Mouse (Mus musculus): ENCODE measurements around the gene Olfr473.
"Not testable (repeated sequence)": the region's sequence is repeated elsewhere in the genome, so short reads cannot be mapped to it uniquely, and the experiment has no call there.

The Olfr473 gene

DNA sequence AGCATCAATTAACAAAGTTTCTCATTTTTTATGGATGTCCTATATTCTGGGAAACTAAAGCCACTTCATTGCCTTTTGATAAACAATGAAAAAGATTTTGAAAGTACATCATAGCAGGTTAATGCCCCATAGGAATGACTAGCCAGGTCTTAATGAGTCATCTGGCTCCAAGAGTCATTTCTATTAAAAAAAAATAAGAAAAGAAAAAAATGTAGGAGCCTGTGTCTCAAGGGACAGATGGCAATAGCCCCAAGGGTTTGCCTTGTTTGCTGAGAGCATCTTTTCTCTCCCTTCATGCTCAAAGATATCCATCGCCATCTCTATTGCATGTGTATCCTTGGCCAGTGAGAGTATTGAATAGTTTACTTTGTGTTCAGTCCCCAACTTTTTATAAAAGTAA lies at the start of gene Olfr473:
Gene Olfr473 (plus strand): TSS at position 301 of the 400 bp plus-strand sequence.
- DNase-seq: no peak

DNA sequence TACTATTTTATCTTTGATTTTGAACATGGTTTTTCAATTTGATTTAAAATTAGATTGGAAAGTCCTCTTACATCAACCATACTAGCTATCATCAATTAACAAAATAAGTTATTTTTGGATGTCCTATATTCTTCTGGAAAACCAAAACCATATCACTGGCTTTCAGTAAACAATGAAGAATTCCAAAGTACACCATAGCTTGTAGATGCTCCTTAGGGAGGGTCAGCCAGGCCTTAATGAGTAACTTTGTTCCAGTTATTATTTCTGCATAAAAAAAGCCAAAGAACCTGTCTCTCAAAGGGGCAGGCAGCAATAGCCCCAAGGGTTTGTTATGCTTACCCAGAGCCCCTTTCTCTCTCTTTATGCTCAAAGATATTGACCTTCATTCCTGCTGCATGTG lies 32.6 kb upstream of the Olfr473 start, which contains the start of gene Olfr472:
Gene Olfr472 (plus strand): TSS at position 301 of the 400 bp plus-strand sequence.
- no peak for DNase-seq

DNA sequence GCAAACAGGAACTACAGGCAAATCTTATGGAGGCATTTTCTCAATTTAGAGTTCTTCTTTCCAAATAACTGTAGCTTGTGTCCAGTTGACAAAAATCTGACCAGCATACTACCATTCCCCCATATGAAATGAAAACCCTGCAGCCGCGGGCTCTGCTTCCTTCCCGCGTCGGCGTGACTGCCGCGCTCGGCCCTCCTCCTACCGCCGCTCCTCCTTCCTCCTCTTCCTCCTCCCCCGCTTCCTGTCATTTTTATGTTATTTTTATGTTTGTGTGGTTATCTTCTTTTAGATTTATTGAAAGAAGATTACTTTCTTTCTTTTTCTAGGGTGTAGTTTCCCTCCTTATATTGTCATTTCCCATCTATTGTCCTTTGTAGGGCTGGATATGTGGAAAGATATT lies 22.3 kb downstream of the Olfr473 start:
- DNase-seq: not testable (repeated sequence)

DNA sequence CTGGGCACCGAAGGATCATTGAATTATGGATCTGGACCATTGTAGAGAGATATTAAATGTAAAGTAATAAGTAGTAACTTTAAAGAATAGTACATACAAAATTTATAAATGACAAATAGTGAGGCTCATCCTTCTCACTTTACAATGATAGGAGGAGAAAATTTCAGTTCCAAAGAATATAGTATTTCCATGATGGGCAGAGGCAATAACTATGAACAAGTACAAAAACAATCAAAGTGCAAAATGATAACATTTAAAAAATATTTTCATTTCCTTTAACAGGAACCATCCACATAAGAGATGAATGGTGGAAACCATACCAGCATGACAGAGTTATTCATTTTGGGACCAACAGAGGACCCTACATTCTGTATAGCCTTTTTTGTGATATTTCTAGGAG lies 24.1 kb downstream of the Olfr473 start, which contains the start of gene Olfr474:
Gene Olfr474 (plus strand): TSS at position 301 of the 400 bp plus-strand sequence.
- DNase-seq: no peak

DNA sequence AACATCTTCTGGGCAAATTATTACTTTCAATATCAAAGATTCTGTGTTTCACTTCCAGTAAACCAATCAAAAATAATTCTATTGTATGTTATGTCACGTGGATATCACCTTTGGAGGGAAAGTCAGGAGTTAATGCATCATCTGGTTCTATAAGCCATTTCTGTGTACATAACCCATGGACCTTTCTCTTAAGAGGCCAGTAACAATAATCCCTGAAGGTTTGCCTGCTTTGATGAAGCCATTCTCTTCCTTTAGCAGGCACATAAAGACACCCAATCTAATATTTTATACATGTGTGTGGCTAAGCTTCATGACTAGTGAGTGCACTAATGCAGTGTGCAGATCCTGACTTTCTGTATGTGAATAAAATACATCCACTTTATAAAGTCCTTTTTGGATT lies 34.3 kb downstream of the Olfr473 start, which contains the start of gene Olfr476:
Gene Olfr476 (plus strand): TSS at position 301 of the 400 bp plus-strand sequence.
- DNase-seq: no peak

Measured in cerebellum, adult 11-12 months (tissue).